In the genomic region with DNA sequence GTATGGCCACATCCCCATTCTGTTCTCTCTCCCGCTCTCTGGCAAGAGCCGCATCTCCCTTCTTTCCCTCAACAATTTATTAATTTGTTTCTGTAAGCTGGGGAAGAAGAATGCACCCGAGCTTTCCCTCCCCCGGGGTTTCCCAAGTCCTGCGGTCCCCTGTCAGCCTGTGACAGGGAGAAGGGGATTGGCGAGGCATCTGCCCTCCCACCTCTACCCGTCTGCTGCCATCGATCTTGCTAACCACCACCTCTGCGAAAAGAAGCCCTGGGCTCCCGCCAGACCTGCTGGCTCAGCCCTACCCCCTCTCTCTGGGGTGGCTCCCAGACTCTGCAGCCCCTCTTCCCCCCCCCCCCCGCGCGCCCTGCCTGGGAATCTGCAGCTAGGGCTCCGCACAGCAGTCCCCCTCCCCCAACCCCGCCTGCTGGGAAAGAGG, we compare ENCODE assay signal across 8 mouse cellular contexts. TPM values are rescaled to one million over a fixed set of nuclear protein-coding genes. Genes with fewer than 3 reads are reported as not detected.
DNase-seq lines count a peak whose midpoint lies in the region; ATAC-seq and TF ChIP-seq lines count a peak whose summit lies in the region.

No protein-coding gene starts in this region.

- TF ChIP-seq CTCF in kidney, postnatal 0 days (IDR thresholded peaks at IDR 0.05; ENCODE audit: low read depth) = no peak

- DNase-seq in kidney, postnatal 0 days (ENCODE audit: low spot score) = peak; percentile 17
- DNase-seq in kidney, adult 8-10 months = no peak
- DNase-seq in layer of hippocampus, postnatal 36 days = peak; percentile 33 to 53
- peak; percentile 70 for DNase-seq in retina, postnatal 1 day
- DNase-seq in yolk sac, embryonic 10.5 days (ENCODE audit: low spot score) = no peak
- no peak for DNase-seq in heart, postnatal 36 days
- no peak for DNase-seq in thymus, adult 18-20 months

- 0 out of 2 replicates have a peak overlapping the region, but pooled peaks have one; percentile 0 for H3K4me3 ChIP-seq in kidney, postnatal 0 days (replicated peaks; ENCODE audit: low read depth, low read length)
- peak overlapping the region; percentile 31 for H3K4me3 ChIP-seq in forebrain, embryonic 13.5 days

- peaks cover 19% of the 10 kb centered on the region for H3K4me1 ChIP-seq in kidney, postnatal 0 days (replicated peaks; ENCODE audit: insufficient read depth, low read length)
- H3K4me1 ChIP-seq in forebrain, embryonic 13.5 days = peaks cover 41% of the 10 kb centered on the region

- no peak for ATAC-seq in kidney, postnatal 0 days (replicated peaks; ENCODE audit: low FRiP score, low read depth)
- peak; percentile 48 for ATAC-seq in forebrain, embryonic 13.5 days

- peaks cover 39% of the 10 kb centered on the region for H3K27me3 ChIP-seq in kidney, postnatal 0 days (ENCODE audit: insufficient read depth, low read length)
- H3K27me3 ChIP-seq in forebrain, embryonic 13.5 days = peaks cover 69% of the 10 kb centered on the region

- H3K4me2 ChIP-seq in kidney, postnatal 0 days (ENCODE audit: low read length) = peak overlapping the region; percentile 25; the same call in 1 of the 2 replicates
- H3K4me2 ChIP-seq in forebrain, embryonic 13.5 days = peak overlapping the region; percentile 56

- intact Hi-C loops in heart, postnatal 36 days (cut with DNase I) = loop anchor here (2.0 to 5.0 kb wide), 2 partner anchors 75 to 93 kb away; partner anchors contain the start of gene Usf2

- H3K9me3 ChIP-seq in kidney, postnatal 0 days (replicated peaks; ENCODE audit: low read length) = no peaks in the 10 kb centered on the region
- no peaks in the 10 kb centered on the region for H3K9me3 ChIP-seq in forebrain, embryonic 13.5 days (replicated peaks)

- H3K9ac ChIP-seq in kidney, postnatal 0 days (ENCODE audit: low read depth, low read length) = no peak overlapping the region
- H3K9ac ChIP-seq in forebrain, embryonic 13.5 days = peak overlapping the region; percentile 14; the same call in 1 of the 2 replicates

- WGBS in kidney, postnatal 0 days = 2% methylated on average over 13 of the region's 15 CpGs
- under 1% methylated on average over 10 of the region's 15 CpGs for WGBS in forebrain, embryonic 13.5 days

- no peaks in the 10 kb centered on the region for H3K36me3 ChIP-seq in kidney, postnatal 0 days (ENCODE audit: insufficient read depth, low read length)
- no peaks in the 10 kb centered on the region for H3K36me3 ChIP-seq in forebrain, embryonic 13.5 days (ENCODE audit: poor library complexity, severe bottlenecking)

- H3K27ac ChIP-seq in kidney, postnatal 0 days = no peak overlapping the region
- peak overlapping the region; percentile 59 for H3K27ac ChIP-seq in forebrain, embryonic 13.5 days

RNA-seq across cellular contexts. Expression of gene Fxyd7, which starts 1.4 kb away (rescaled TPM):
- 6.1 and 8.5 TPM in 2 replicates for polyA plus RNA-seq in kidney, postnatal 0 days (2015; fragmentation: Nextera tagmentation; extraction: Ambion mirVana)
- 19.8 and 33.0 TPM in 2 replicates for polyA plus RNA-seq in forebrain, embryonic 13.5 days (2015; fragmentation: Nextera tagmentation; extraction: Ambion mirVana)
- total RNA-seq in layer of hippocampus, postnatal 36 days (2021) = 100 to 1,000 TPM; 111 to 125 TPM
- total RNA-seq in heart, postnatal 36 days (2021) = 1 to 10 TPM in 1 of 2 experiments, under 1 TPM in 1; 0.41 to 1.1 TPM

RNA-seq across cellular contexts. Expression of gene Fxyd1, which starts 7.1 kb away (rescaled TPM):
- 62.0 and 76.3 TPM in 2 replicates for polyA plus RNA-seq in kidney, postnatal 0 days (2015; fragmentation: Nextera tagmentation; extraction: Ambion mirVana)
- 2.5 and 3.9 TPM in 2 replicates for polyA plus RNA-seq in forebrain, embryonic 13.5 days (2015; fragmentation: Nextera tagmentation; extraction: Ambion mirVana)
- 100 to 1,000 TPM in 1 of 2 experiments, 10 to 100 TPM in 1; 85.4 to 102 TPM for total RNA-seq in layer of hippocampus, postnatal 36 days (2021)
- total RNA-seq in heart, postnatal 36 days (2021) = 100 to 1,000 TPM; 863 to 996 TPM

RNA-seq across cellular contexts. Expression of gene Fxyd5, which starts 7.6 kb away (rescaled TPM):
- polyA plus RNA-seq in kidney, postnatal 0 days (2015; fragmentation: Nextera tagmentation; extraction: Ambion mirVana) = 31.5 and 35.9 TPM in 2 replicates
- 11.5 and 12.2 TPM in 2 replicates for polyA plus RNA-seq in forebrain, embryonic 13.5 days (2015; fragmentation: Nextera tagmentation; extraction: Ambion mirVana)
- 10 to 100 TPM; 23.3 to 26.5 TPM for total RNA-seq in layer of hippocampus, postnatal 36 days (2021)
- 10 to 100 TPM; 29.3 to 30.8 TPM for total RNA-seq in heart, postnatal 36 days (2021)

RNA-seq across cellular contexts. Expression of gene Lgi4, which starts 9.3 kb away (rescaled TPM):
- 0.24 and 0.34 TPM in 2 replicates for polyA plus RNA-seq in kidney, postnatal 0 days (2015; fragmentation: Nextera tagmentation; extraction: Ambion mirVana)
- 0.19 and 0.26 TPM in 2 replicates for polyA plus RNA-seq in forebrain, embryonic 13.5 days (2015; fragmentation: Nextera tagmentation; extraction: Ambion mirVana)
- total RNA-seq in layer of hippocampus, postnatal 36 days (2021) = 10 to 100 TPM; 32.5 to 36.7 TPM
- total RNA-seq in heart, postnatal 36 days (2021) = 1 to 10 TPM; 3.6 to 5.2 TPM

RNA-seq across cellular contexts. Expression of gene Fxyd3, which starts 26.6 kb away (rescaled TPM):
- polyA plus RNA-seq in kidney, postnatal 0 days (2015; fragmentation: Nextera tagmentation; extraction: Ambion mirVana) = 16.9 and 22.5 TPM in 2 replicates
- polyA plus RNA-seq in forebrain, embryonic 13.5 days (2015; fragmentation: Nextera tagmentation; extraction: Ambion mirVana) = 0.08 TPM in 1 of 2 replicates, not detected in the other
- not detected for total RNA-seq in layer of hippocampus, postnatal 36 days (2021)
- total RNA-seq in heart, postnatal 36 days (2021) = 1 to 10 TPM; 1.1 to 2.3 TPM

Comparison
In these comparisons a context has a peak if more than half of its experiments do, and no peak if none do; other contexts are left out.
1. DNase-seq: peak in kidney, postnatal 0 days (single experiment), layer of hippocampus, postnatal 36 days (2 of 2) and retina, postnatal 1 day (single experiment); none in kidney, adult 8-10 months (0 of 2), yolk sac, embryonic 10.5 days (single experiment), heart, postnatal 36 days (0 of 2) and thymus, adult 18-20 months (0 of 2).
2. RNA of gene Fxyd7, which starts 1.4 kb away (total RNA-seq): 111 to 125 TPM in layer of hippocampus, postnatal 36 days; 0.41 to 1.1 TPM in heart, postnatal 36 days; every median in the first group is over 10 times any median in the second.
3. RNA of gene Fxyd1, which starts 7.1 kb away (total RNA-seq): 863 to 996 TPM in heart, postnatal 36 days; 85.4 to 102 TPM in layer of hippocampus, postnatal 36 days; every median in the first group is over 4 times any median in the second.